ENCODE assay signal across 26 mouse cellular contexts in genomic region chr15:7117944-7118343, GRCm38 (mm10). TPM values are rescaled to one million over a fixed set of nuclear protein-coding genes. Genes with fewer than 3 reads are reported as not detected.
A peak's percentile ranks its signal among the peaks of the same experiment; 100 is the strongest.
DNase-seq lines count a peak whose midpoint lies in the region; ATAC-seq lines count a peak whose summit lies in the region.
"Had no signal": no experiment of that assay in that cellular context is flagged by ENCODE, and none has a peak within 500 bp of the region (broad histone marks: within the 10 kb centered on the region; RNA-seq: fewer than 3 reads in every experiment).

No protein-coding gene starts in this region.

- H3K9ac ChIP-seq in forebrain, embryonic 13.5 days, result no peak overlapping the region
- H3K9ac ChIP-seq: embryonic facial prominence, embryonic 12.5 days; forebrain, embryonic 12.5 days; intestine, embryonic 15.5 days; limb, embryonic 13.5 days; neural tube, embryonic 12.5 days had no signal

- intact Hi-C loops in heart, postnatal 10 days (cut with DNase I), result no loop called here

- no peaks in the 10 kb centered on the region for H3K36me3 ChIP-seq in forebrain, embryonic 13.5 days (ENCODE audit: poor library complexity, severe bottlenecking)
- H3K36me3 ChIP-seq: embryonic facial prominence, embryonic 12.5 days; forebrain, embryonic 12.5 days; intestine, embryonic 15.5 days; limb, embryonic 13.5 days; neural tube, embryonic 12.5 days had no signal

- DNase-seq in heart, adult 11 months, result peak; percentile 64
- no peak for DNase-seq in heart, postnatal 10 days
- DNase-seq in ES-CJ7 (ENCODE audit: low read depth, low spot score) (peak; percentile 63), ZHBTc4 (ENCODE audit: low read depth, low spot score) (peak; percentile 50)
- peak; percentile 67 for DNase-seq in lung, postnatal 36 days
- DNase-seq in kidney, adult 11 months, result no peak
- DNase-seq: adrenal gland, postnatal 14 days; cerebellum, adult 11 months; cerebellum, adult 9-10 months; embryo, embryonic 11 days; gastrocnemius, postnatal 36 days; kidney, adult 8-10 months; right cerebral cortex, postnatal 4 days; thymus, adult 2 months; thymus, postnatal 36 days had no signal

- H3K9me3 ChIP-seq in forebrain, embryonic 13.5 days (replicated peaks), result no peaks in the 10 kb centered on the region
- H3K9me3 ChIP-seq: forebrain, embryonic 12.5 days; intestine, embryonic 15.5 days; limb, embryonic 13.5 days; neural tube, embryonic 12.5 days had no signal

- H3K4me3 ChIP-seq in forebrain, embryonic 13.5 days, result no peak overlapping the region
- H3K4me3 ChIP-seq: embryonic facial prominence, embryonic 12.5 days; forebrain, embryonic 12.5 days; intestine, embryonic 15.5 days; limb, embryonic 13.5 days; myocyte; neural tube, embryonic 12.5 days had no signal

- no peak for ATAC-seq in forebrain, embryonic 13.5 days

- H3K4me1 ChIP-seq in forebrain, embryonic 13.5 days, result 0 out of 2 replicates have a peak, but pooled peaks cover 7% of the 10 kb centered on the region
- H3K4me1 ChIP-seq: embryonic facial prominence, embryonic 12.5 days; intestine, embryonic 15.5 days; limb, embryonic 13.5 days; neural tube, embryonic 12.5 days had no signal

- no peak overlapping the region for H3K4me2 ChIP-seq in forebrain, embryonic 13.5 days
- H3K4me2 ChIP-seq: embryonic facial prominence, embryonic 12.5 days; forebrain, embryonic 12.5 days; intestine, embryonic 15.5 days; limb, embryonic 13.5 days; liver, embryonic 11.5 days; midbrain, embryonic 11.5 days; neural tube, embryonic 12.5 days had no signal

- WGBS in forebrain, embryonic 13.5 days, result 69% methylated on average over 6 of the region's 6 CpGs

- no peaks in the 10 kb centered on the region for H3K27me3 ChIP-seq in forebrain, embryonic 13.5 days
- H3K27me3 ChIP-seq: embryonic facial prominence, embryonic 12.5 days; forebrain, embryonic 12.5 days; intestine, embryonic 15.5 days; limb, embryonic 13.5 days; neural tube, embryonic 12.5 days had no signal

- H3K27ac ChIP-seq in forebrain, embryonic 13.5 days, result no peak overlapping the region
- H3K27ac ChIP-seq: embryonic facial prominence, embryonic 12.5 days; forebrain, embryonic 12.5 days; intestine, embryonic 15.5 days; kidney, postnatal 0 days; limb, embryonic 13.5 days; neural tube, embryonic 12.5 days; stomach, postnatal 0 days had no signal

RNA-seq across cellular contexts. Expression of gene Lifr, which starts 27.5 kb away (rescaled TPM):
- total RNA-seq in heart, postnatal 10 days (2021), result 10 to 100 TPM; 50.2 to 54.0 TPM
- polyA plus RNA-seq in forebrain, embryonic 13.5 days (2015; fragmentation: Nextera tagmentation; extraction: Ambion mirVana), result 4.5 and 4.6 TPM in 2 replicates

Comparison
In these comparisons a context has a peak if more than half of its experiments do, and no peak if none do; other contexts are left out.
1. DNase-seq: peak in heart, adult 11 months (single experiment), ES-CJ7 (single experiment), ZHBTc4 (single experiment) and lung, postnatal 36 days (single experiment); none in heart, postnatal 10 days (0 of 2) and kidney, adult 11 months (single experiment).